In genomic region chr15:102146882-102147281, GRCm38 (mm10) we compare ENCODE assay signal across 8 mouse cellular contexts. TPM values are rescaled to one million over a fixed set of nuclear protein-coding genes. Genes with fewer than 3 reads are reported as not detected.
A peak's percentile ranks its signal among the peaks of the same experiment; 100 is the strongest.
DNase-seq lines count a peak whose midpoint lies in the region; ATAC-seq and TF ChIP-seq lines count a peak whose summit lies in the region.

No protein-coding gene starts in this region.

- no peak for ATAC-seq in midbrain, embryonic 14.5 days (ENCODE audit: low FRiP score, low TSS enrichment)
- no peak for ATAC-seq in midbrain, embryonic 15.5 days (replicated peaks)
- peak; percentile 47 for ATAC-seq in limb, embryonic 14.5 days (ENCODE audit: low FRiP score, low read depth)

- H3K4me1 ChIP-seq in midbrain, embryonic 14.5 days (ENCODE audit: control insufficient read depth, insufficient read depth, low read length), result 0 out of 2 replicates have a peak, but pooled peaks cover 3% of the 10 kb centered on the region
- peaks cover 8% of the 10 kb centered on the region; the same call in 1 of the 2 replicates for H3K4me1 ChIP-seq in midbrain, embryonic 15.5 days
- H3K4me1 ChIP-seq in bone marrow macrophage, adult 2 months (ENCODE audit: control insufficient read depth, insufficient read depth, low read length), result peaks cover 13% of the 10 kb centered on the region
- H3K4me1 ChIP-seq in limb, embryonic 14.5 days (ENCODE audit: control insufficient read depth, insufficient read depth, low read length), result peaks cover 15% of the 10 kb centered on the region

- no peak for TF ChIP-seq POLR2A in bone marrow macrophage, adult 2 months (IDR thresholded peaks at IDR 0.05; ENCODE audit: borderline replicate concordance, low read depth, low read length)
- TF ChIP-seq POLR2A in limb, embryonic 14.5 days (IDR thresholded peaks at IDR 0.05; ENCODE audit: borderline replicate concordance, extremely low read depth, insufficient read depth, insufficient read length), result no peak

- no peaks in the 10 kb centered on the region for H3K36me3 ChIP-seq in midbrain, embryonic 14.5 days (ENCODE audit: control insufficient read depth, insufficient read depth, low read length)
- no peaks in the 10 kb centered on the region for H3K36me3 ChIP-seq in midbrain, embryonic 15.5 days (replicated peaks)
- H3K36me3 ChIP-seq in limb, embryonic 14.5 days (ENCODE audit: control insufficient read depth, insufficient read depth, low read length), result no peaks in the 10 kb centered on the region

- peak; percentile 34; the same call in 1 of the 2 replicates for TF ChIP-seq CTCF in bone marrow macrophage, adult 2 months (IDR thresholded peaks at IDR 0.05; ENCODE audit: low read depth, low read length)

- H3K27me3 ChIP-seq in midbrain, embryonic 14.5 days (ENCODE audit: control insufficient read depth, insufficient read depth, low read length), result peaks cover 23% of the 10 kb centered on the region
- peaks cover 27% of the 10 kb centered on the region for H3K27me3 ChIP-seq in midbrain, embryonic 15.5 days (replicated peaks)
- H3K27me3 ChIP-seq in limb, embryonic 14.5 days (ENCODE audit: control insufficient read depth, insufficient read depth, low read length), result peaks cover 22% of the 10 kb centered on the region

- no peak overlapping the region for H3K4me3 ChIP-seq in midbrain, embryonic 14.5 days (replicated peaks; ENCODE audit: low read depth, low read length)
- H3K4me3 ChIP-seq in midbrain, embryonic 15.5 days, result no peak overlapping the region
- no peak overlapping the region for H3K4me3 ChIP-seq in bone marrow macrophage, adult 2 months (ENCODE audit: insufficient read depth, low read length)
- H3K4me3 ChIP-seq in limb, embryonic 14.5 days (replicated peaks; ENCODE audit: low read length), result no peak overlapping the region

- peak; percentile 70 for DNase-seq in adrenal gland, postnatal 14 days
- DNase-seq in adrenal gland, adult 8-10 months, result no peak
- peak; percentile 66 for DNase-seq in midbrain, embryonic 14.5 days
- peak; percentile 41 for DNase-seq in gastrocnemius, postnatal 14 days
- peak; percentile 20 for DNase-seq in limb, embryonic 14.5 days (ENCODE audit: low spot score)
- DNase-seq in retina, postnatal 7 days (ENCODE audit: low read depth, low spot score), result peak; percentile 46

- H3K9me3 ChIP-seq in midbrain, embryonic 14.5 days (ENCODE audit: control insufficient read depth, low read length), result no peaks in the 10 kb centered on the region
- H3K9me3 ChIP-seq in midbrain, embryonic 15.5 days, result no peaks in the 10 kb centered on the region
- H3K9me3 ChIP-seq in limb, embryonic 14.5 days (ENCODE audit: control insufficient read depth, low read length), result no peaks in the 10 kb centered on the region

- intact Hi-C loops in gastrocnemius, postnatal 14 days (cut with DNase I; ENCODE audit: low total_unique reads), result loop anchor here (2.0 kb wide), 1 partner anchor 30 kb away; no protein-coding TSS in a partner anchor

- no peak overlapping the region for H3K9ac ChIP-seq in midbrain, embryonic 14.5 days (replicated peaks; ENCODE audit: low read length)
- H3K9ac ChIP-seq in midbrain, embryonic 15.5 days, result no peak overlapping the region
- no peak overlapping the region for H3K9ac ChIP-seq in limb, embryonic 14.5 days (ENCODE audit: low read depth, low read length, severe bottlenecking)

- no peak overlapping the region for H3K27ac ChIP-seq in midbrain, embryonic 14.5 days (replicated peaks; ENCODE audit: low read depth, low read length)
- no peak overlapping the region for H3K27ac ChIP-seq in midbrain, embryonic 15.5 days
- H3K27ac ChIP-seq in bone marrow macrophage, adult 2 months (ENCODE audit: insufficient read depth, low read depth, low read length), result no peak overlapping the region
- no peak overlapping the region for H3K27ac ChIP-seq in limb, embryonic 14.5 days (replicated peaks; ENCODE audit: low read depth, low read length)

- no peak overlapping the region for H3K4me2 ChIP-seq in midbrain, embryonic 14.5 days (ENCODE audit: low read length)
- H3K4me2 ChIP-seq in midbrain, embryonic 15.5 days, result no peak overlapping the region
- no peak overlapping the region for H3K4me2 ChIP-seq in limb, embryonic 14.5 days (replicated peaks; ENCODE audit: low read depth, low read length, severe bottlenecking)

- 3% methylated on average over 1 of the region's 1 CpGs for WGBS in midbrain, embryonic 14.5 days
- 0% methylated on average over 1 of the region's 1 CpGs for WGBS in midbrain, embryonic 15.5 days
- 0% methylated on average over 1 of the region's 1 CpGs for WGBS in limb, embryonic 14.5 days

RNA-seq across cellular contexts. Expression of gene Igfbp6, which starts 2.7 kb away (rescaled TPM):
- 45.7 and 48.0 TPM in 2 replicates for total RNA-seq in adrenal gland, postnatal 14 days (2021)
- 10 to 100 TPM; 37.0 to 63.8 (median 49.2) TPM for total RNA-seq in adrenal gland, adult 8-10 months (2022)
- polyA plus RNA-seq in midbrain, embryonic 14.5 days (2014; fragmentation: Nextera tagmentation; extraction: Ambion mirVana), result 1.3 and 1.6 TPM in 2 replicates
- 2.6 and 4.3 TPM in 2 replicates for polyA plus RNA-seq in midbrain, embryonic 15.5 days (2015; fragmentation: Nextera tagmentation; extraction: Ambion mirVana)
- polyA plus RNA-seq in bone marrow macrophage, adult 2 months (2012; ENCODE audit: insufficient read depth, insufficient read length, missing spikeins), result not detected in 2 replicates
- total RNA-seq in gastrocnemius, postnatal 14 days (2021), result 10 to 100 TPM; 65.6 to 80.6 TPM
- 6.2 and 8.1 TPM in 2 replicates for polyA plus RNA-seq in limb, embryonic 14.5 days (2012; rRNA removed)
- 11.7 and 11.9 TPM in 2 replicates for polyA plus RNA-seq in limb, embryonic 14.5 days (2014; fragmentation: Nextera tagmentation; extraction: Ambion mirVana)

RNA-seq across cellular contexts. Expression of gene Soat2, which starts 3.4 kb away (rescaled TPM):
- 0.26 and 4.7 TPM in 2 replicates for total RNA-seq in adrenal gland, postnatal 14 days (2021)
- under 1 TPM; 0.15 to 0.43 (median 0.26) TPM for total RNA-seq in adrenal gland, adult 8-10 months (2022)
- not detected in 2 replicates for polyA plus RNA-seq in midbrain, embryonic 14.5 days (2014; fragmentation: Nextera tagmentation; extraction: Ambion mirVana)
- 0.15 TPM in 1 of 2 replicates, not detected in the other for polyA plus RNA-seq in midbrain, embryonic 15.5 days (2015; fragmentation: Nextera tagmentation; extraction: Ambion mirVana)
- 0.50 TPM in 1 of 2 replicates, not detected in the other for polyA plus RNA-seq in bone marrow macrophage, adult 2 months (2012; ENCODE audit: insufficient read depth, insufficient read length, missing spikeins)
- total RNA-seq in gastrocnemius, postnatal 14 days (2021), result under 1 TPM in 1 of 2 experiments, not detected in 1; 0.13 TPM
- 0.87 and 1.1 TPM in 2 replicates for polyA plus RNA-seq in limb, embryonic 14.5 days (2012; rRNA removed)
- 0.48 and 0.76 TPM in 2 replicates for polyA plus RNA-seq in limb, embryonic 14.5 days (2014; fragmentation: Nextera tagmentation; extraction: Ambion mirVana)

RNA-seq across cellular contexts. Expression of gene Spryd3, which starts 10.8 kb away (rescaled TPM):
- total RNA-seq in adrenal gland, postnatal 14 days (2021), result 23.3 and 30.8 TPM in 2 replicates
- total RNA-seq in adrenal gland, adult 8-10 months (2022), result 10 to 100 TPM; 46.6 to 70.4 (median 57.7) TPM
- 40.2 and 52.5 TPM in 2 replicates for polyA plus RNA-seq in midbrain, embryonic 14.5 days (2014; fragmentation: Nextera tagmentation; extraction: Ambion mirVana)
- 78.7 and 80.2 TPM in 2 replicates for polyA plus RNA-seq in midbrain, embryonic 15.5 days (2015; fragmentation: Nextera tagmentation; extraction: Ambion mirVana)
- 20.8 and 21.4 TPM in 2 replicates for polyA plus RNA-seq in bone marrow macrophage, adult 2 months (2012; ENCODE audit: insufficient read depth, insufficient read length, missing spikeins)
- total RNA-seq in gastrocnemius, postnatal 14 days (2021), result 10 to 100 TPM; 10.0 to 12.0 TPM
- polyA plus RNA-seq in limb, embryonic 14.5 days (2012; rRNA removed), result 37.4 and 39.8 TPM in 2 replicates
- 18.7 and 18.9 TPM in 2 replicates for polyA plus RNA-seq in limb, embryonic 14.5 days (2014; fragmentation: Nextera tagmentation; extraction: Ambion mirVana)

RNA-seq across cellular contexts. Expression of gene Tns2, which starts 46.7 kb away (rescaled TPM):
- 83.0 and 121 TPM in 2 replicates for total RNA-seq in adrenal gland, postnatal 14 days (2021)
- 100 to 1,000 TPM in 2 of 4 experiments, 10 to 100 TPM in 2; 77.5 to 129 (median 107) TPM for total RNA-seq in adrenal gland, adult 8-10 months (2022)
- polyA plus RNA-seq in midbrain, embryonic 14.5 days (2014; fragmentation: Nextera tagmentation; extraction: Ambion mirVana), result 3.6 and 8.9 TPM in 2 replicates
- 8.3 and 12.3 TPM in 2 replicates for polyA plus RNA-seq in midbrain, embryonic 15.5 days (2015; fragmentation: Nextera tagmentation; extraction: Ambion mirVana)
- polyA plus RNA-seq in bone marrow macrophage, adult 2 months (2012; ENCODE audit: insufficient read depth, insufficient read length, missing spikeins), result 1.4 and 2.1 TPM in 2 replicates
- 10 to 100 TPM; 29.8 to 45.6 TPM for total RNA-seq in gastrocnemius, postnatal 14 days (2021)
- polyA plus RNA-seq in limb, embryonic 14.5 days (2012; rRNA removed), result 114 and 134 TPM in 2 replicates
- 62.5 and 66.3 TPM in 2 replicates for polyA plus RNA-seq in limb, embryonic 14.5 days (2014; fragmentation: Nextera tagmentation; extraction: Ambion mirVana)

RNA-seq across cellular contexts. Expression of gene Zfp740, which starts 56.2 kb away (rescaled TPM):
- 58.4 and 83.0 TPM in 2 replicates for total RNA-seq in adrenal gland, postnatal 14 days (2021)
- total RNA-seq in adrenal gland, adult 8-10 months (2022), result 100 to 1,000 TPM in 1 of 4 experiments, 10 to 100 TPM in 3; 61.9 to 108 (median 86.0) TPM
- polyA plus RNA-seq in midbrain, embryonic 14.5 days (2014; fragmentation: Nextera tagmentation; extraction: Ambion mirVana), result 43.5 and 57.7 TPM in 2 replicates
- polyA plus RNA-seq in midbrain, embryonic 15.5 days (2015; fragmentation: Nextera tagmentation; extraction: Ambion mirVana), result 59.0 and 64.2 TPM in 2 replicates
- 71.6 and 79.5 TPM in 2 replicates for polyA plus RNA-seq in bone marrow macrophage, adult 2 months (2012; ENCODE audit: insufficient read depth, insufficient read length, missing spikeins)
- total RNA-seq in gastrocnemius, postnatal 14 days (2021), result 10 to 100 TPM; 27.6 to 30.5 TPM
- 89.4 and 96.0 TPM in 2 replicates for polyA plus RNA-seq in limb, embryonic 14.5 days (2012; rRNA removed)
- 53.8 and 64.0 TPM in 2 replicates for polyA plus RNA-seq in limb, embryonic 14.5 days (2014; fragmentation: Nextera tagmentation; extraction: Ambion mirVana)
